Mouse (Mus musculus): ENCODE results near the gene Shisa7. TPM values are rescaled to one million over a fixed set of nuclear protein-coding genes. Genes with fewer than 3 reads are reported as not detected.

The Shisa7 gene
- total and polyA plus RNA-seq, 3 experiments: 0.07 TPM; not detected in 2

DNA sequence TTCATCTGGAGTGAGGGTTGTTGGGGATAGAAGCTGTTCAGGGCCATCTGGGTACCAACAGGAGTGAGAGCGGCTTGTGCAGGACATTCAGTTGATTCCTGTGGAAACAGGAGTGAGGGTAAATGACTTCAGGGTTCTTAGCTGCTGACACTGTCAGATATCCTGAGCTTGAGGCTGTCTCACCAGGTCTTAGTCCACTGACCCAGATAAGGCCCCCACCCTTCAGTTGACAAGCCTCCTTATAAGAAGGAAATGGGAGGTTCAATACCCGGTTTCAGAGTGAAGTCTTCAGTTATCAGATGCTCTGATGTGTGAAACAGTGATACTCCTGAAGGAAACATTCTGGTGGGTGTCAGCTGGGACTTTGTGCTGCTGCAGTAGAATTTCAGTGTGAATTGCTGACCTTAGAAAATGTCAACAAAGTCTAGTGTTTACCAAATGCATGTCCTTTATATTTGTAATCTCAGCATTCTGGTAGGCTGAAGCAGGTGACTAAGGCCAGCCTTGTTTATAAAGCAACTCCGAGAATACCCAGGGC, 49.8 kb downstream of the Shisa7 start (continued):
- no peak for TF ChIP-seq HCFC1 (IDR thresholded peaks at IDR 0.05; ENCODE audit: low read depth, low read length)
- TF ChIP-seq CHD1 (IDR thresholded peaks at IDR 0.05; ENCODE audit: low read depth, low read length): 0 out of 2 replicates have a peak, but pooled peaks have one; percentile 26
- no peak for TF ChIP-seq ZKSCAN1 (IDR thresholded peaks at IDR 0.05; ENCODE audit: low read depth, low read length)
- no peak for TF ChIP-seq CHD2 (IDR thresholded peaks at IDR 0.05; ENCODE audit: low read length)
- TF ChIP-seq E2F4 (IDR thresholded peaks at IDR 0.05; ENCODE audit: borderline replicate concordance, low read depth, low read length): no peak
- TF ChIP-seq ZC3H11A (IDR thresholded peaks at IDR 0.05; ENCODE audit: low read depth, low read length): no peak
- no peak for TF ChIP-seq MEF2A (IDR thresholded peaks at IDR 0.05; ENCODE audit: extremely low read depth, insufficient replicate concordance, low read depth, low read length, poor library complexity, severe bottlenecking)
- TF ChIP-seq MAFK (IDR thresholded peaks at IDR 0.05; ENCODE audit: borderline replicate concordance, low read depth, low read length): no peak
- TF ChIP-seq NRF1 (IDR thresholded peaks at IDR 0.05; ENCODE audit: insufficient read depth, low read depth, low read length, poor library complexity, severe bottlenecking): no peak
- TF ChIP-seq UBTF (IDR thresholded peaks at IDR 0.05; ENCODE audit: borderline replicate concordance, insufficient read depth, low read depth, low read length): no peak
- 0 out of 2 replicates have a peak, but pooled peaks have one; percentile 37 for TF ChIP-seq TBP (IDR thresholded peaks at IDR 0.05; ENCODE audit: low read depth, low read length)
- no peak for TF ChIP-seq TAL1 (IDR thresholded peaks at IDR 0.05; ENCODE audit: low read length)
- no peak for TF ChIP-seq TCF12 (IDR thresholded peaks at IDR 0.05; ENCODE audit: low read depth, low read length)
- no peak for TF ChIP-seq GABPA (IDR thresholded peaks at IDR 0.05; ENCODE audit: low read depth, low read length)
- no peak for TF ChIP-seq RCOR1 (IDR thresholded peaks at IDR 0.05; ENCODE audit: low read depth, low read length)
- no peak for TF ChIP-seq GATA1 (IDR thresholded peaks at IDR 0.05; ENCODE audit: low read depth, low read length)
- no peak for TF ChIP-seq JUND (IDR thresholded peaks at IDR 0.05; ENCODE audit: low read depth, low read length)
- TF ChIP-seq CTCF (IDR thresholded peaks at IDR 0.05 in 2 of 3, conservative IDR thresholded peaks at IDR 0.05 in 1 of 3; ENCODE audit: control insufficient read depth in 1 of 3, insufficient read depth in 1 of 3, low read depth in 2 of 3, low read length in 3 of 3, poor library complexity in 1 of 3, severe bottlenecking in 1 of 3): no peak
- peak; percentile 34; the same call in 1 of the 2 replicates for TF ChIP-seq SIN3A (IDR thresholded peaks at IDR 0.05; ENCODE audit: low read length)

DNA sequence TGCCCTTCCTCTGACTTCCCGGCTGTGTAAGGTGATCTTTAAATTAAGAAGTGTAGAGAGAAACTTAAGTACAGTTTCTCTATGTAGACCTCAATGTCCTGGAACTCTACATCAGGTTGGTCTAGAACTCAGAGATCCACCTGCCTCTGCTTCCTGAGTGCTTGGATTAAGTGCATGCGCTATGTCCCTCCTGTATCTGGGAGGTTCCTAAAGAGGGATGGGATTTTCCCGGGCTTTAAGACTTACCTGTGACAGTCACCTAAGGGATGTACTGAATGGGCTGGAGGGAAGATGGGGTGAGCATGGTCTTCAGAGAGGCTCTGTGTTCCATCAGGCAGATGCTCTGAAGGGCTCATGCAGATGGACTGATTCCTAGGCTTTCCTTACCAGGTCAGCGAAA, 50.8 kb downstream of the Shisa7 start:
- DNase-seq (ENCODE audit: low read depth, low spot score): peak; percentile 52
- Histone ChIP-seq H3K9me3 (replicated peaks; ENCODE audit: insufficient read depth, low read length) (no peaks in the 10 kb centered on the region), H3K36me3 (ENCODE audit: control insufficient read depth in 1 of 2, insufficient read depth in 2 of 2, low read length in 2 of 2) (peaks cover 9 to 10% of the 10 kb centered on the region in 2 experiments), H3K27ac (ENCODE audit: control insufficient read depth, low read depth, low read length) (peak overlapping the region; percentile 84), H3K9ac (ENCODE audit: control insufficient read depth, low read depth, low read length, poor library complexity, severe bottlenecking) (peak overlapping the region; percentile 93), H3K79me2 (ENCODE audit: control insufficient read depth, insufficient read depth, low read length, poor library complexity) (peaks cover 29% of the 10 kb centered on the region), H3K27me3 (ENCODE audit: control insufficient read depth in 1 of 2, insufficient read depth in 2 of 2, low read length in 2 of 2) (no peaks in the 10 kb centered on the region), H3K4me1 (ENCODE audit: control insufficient read depth in 1 of 2, insufficient read depth in 2 of 2, low read length in 2 of 2) (peaks cover 0 to 12% of the 10 kb centered on the region in 2 experiments; a peak in 3 of 4 replicates), H3K4me3 (ENCODE audit: control insufficient read depth in 1 of 2, insufficient read depth in 1 of 2, low read depth in 2 of 2, low read length in 2 of 2) (peak overlapping the region; percentile 86 to 96)
- no peak for TF ChIP-seq MAX (IDR thresholded peaks at IDR 0.05; ENCODE audit: low read length)
- no peak for TF ChIP-seq MYC (IDR thresholded peaks at IDR 0.05; ENCODE audit: low read depth, low read length)
- TF ChIP-seq MEF2A (IDR thresholded peaks at IDR 0.05; ENCODE audit: extremely low read depth, insufficient replicate concordance, low read depth, low read length, poor library complexity, severe bottlenecking): no peak
- TF ChIP-seq ZNF384 (IDR thresholded peaks at IDR 0.05; ENCODE audit: low read depth, low read length): no peak
- no peak for TF ChIP-seq CTCF (IDR thresholded peaks at IDR 0.05 in 2 of 3, conservative IDR thresholded peaks at IDR 0.05 in 1 of 3; ENCODE audit: control insufficient read depth in 1 of 3, insufficient read depth in 1 of 3, low read depth in 2 of 3, low read length in 3 of 3, poor library complexity in 1 of 3, severe bottlenecking in 1 of 3)
